Mouse (Mus musculus): ENCODE results near the gene Tmem145. TPM values are rescaled to one million over a fixed set of nuclear protein-coding genes. Genes with fewer than 3 reads are reported as not detected.

Gene Tmem145
- polyA plus RNA-seq, 1 experiment from 2014 or later: 1.8 TPM

GRCm38 (mm10) chr7:25303003-25303684 is 2.8 kb upstream of the Tmem145 start:
- no peak for DNase-seq (ENCODE audit: extremely low spot score, low spot score)
- H3K9me3 ChIP-seq: 0 out of 2 replicates have a peak, but pooled peaks cover 4% of the 10 kb centered on the region
- H3K4me3 ChIP-seq: no peak overlapping the region
- H3K27ac ChIP-seq: no peak overlapping the region
- H3K36me3 ChIP-seq (replicated peaks): no peaks in the 10 kb centered on the region
- H3K4me1 ChIP-seq: peaks cover 35% of the 10 kb centered on the region
- peaks cover 47% of the 10 kb centered on the region for H3K27me3 ChIP-seq (ENCODE audit: poor library complexity, severe bottlenecking)
- WGBS: 79% methylated on average over 9 of the region's 9 CpGs

GRCm38 (mm10) chr7:25303685-25304006 is 2.3 kb upstream of the Tmem145 start:
- Histone ChIP-seq H3K36me3 (replicated peaks) (no peaks in the 10 kb centered on the region), H3K9me3 (0 out of 2 replicates have a peak, but pooled peaks cover 4% of the 10 kb centered on the region), H3K4me3 (no peak overlapping the region), H3K27me3 (ENCODE audit: poor library complexity, severe bottlenecking) (peaks cover 52% of the 10 kb centered on the region), H3K4me1 (peaks cover 30% of the 10 kb centered on the region), H3K27ac (no peak overlapping the region)
- WGBS: 93% methylated on average over 3 of the region's 3 CpGs
- DNase-seq (ENCODE audit: extremely low spot score, low spot score): no peak

- DNase-seq (ENCODE audit: extremely low spot score, low spot score): no peak
- peaks cover 29% of the 10 kb centered on the region for H3K4me1 ChIP-seq
- H3K27me3 ChIP-seq (ENCODE audit: poor library complexity, severe bottlenecking): peaks cover 62% of the 10 kb centered on the region
- 1% methylated on average over 2 of the region's 2 CpGs for WGBS
- peak overlapping the region; percentile 75 for H3K27ac ChIP-seq
- 0 out of 2 replicates have a peak, but pooled peaks cover 4% of the 10 kb centered on the region for H3K9me3 ChIP-seq
- no peaks in the 10 kb centered on the region for H3K36me3 ChIP-seq (replicated peaks)
- peak overlapping the region; percentile 62 for H3K4me3 ChIP-seq
These were observed 425 bp upstream of the Tmem145 start for GRCm38 (mm10) chr7:25305481-25305880.

GRCm38 (mm10) chr7:25306614-25306996 is 699 bp downstream of the Tmem145 start:
- DNase-seq (ENCODE audit: extremely low spot score, low spot score): no peak
- Histone ChIP-seq H3K27ac (no peak overlapping the region), H3K36me3 (replicated peaks) (no peaks in the 10 kb centered on the region), H3K4me3 (peak overlapping the region; percentile 62), H3K27me3 (ENCODE audit: poor library complexity, severe bottlenecking) (peaks cover 69% of the 10 kb centered on the region), H3K4me1 (peaks cover 25% of the 10 kb centered on the region), H3K9me3 (no peaks in the 10 kb centered on the region)
- WGBS: 45% methylated on average over 2 of the region's 2 CpGs

- no peak for DNase-seq (ENCODE audit: extremely low spot score, low spot score)
- H3K4me1 ChIP-seq: peaks cover 21% of the 10 kb centered on the region
- H3K27me3 ChIP-seq (ENCODE audit: poor library complexity, severe bottlenecking): peaks cover 77% of the 10 kb centered on the region
- no peak overlapping the region for H3K27ac ChIP-seq
- WGBS: 65% methylated on average over 17 of the region's 17 CpGs
- H3K4me3 ChIP-seq: no peak overlapping the region
- no peaks in the 10 kb centered on the region for H3K9me3 ChIP-seq
- no peaks in the 10 kb centered on the region for H3K36me3 ChIP-seq (replicated peaks)
These were observed 2.9 kb downstream of the Tmem145 start for GRCm38 (mm10) chr7:25308702-25309318.

- Histone ChIP-seq H3K4me3 (no peak overlapping the region), H3K9me3 (no peaks in the 10 kb centered on the region), H3K27ac (no peak overlapping the region), H3K4me1 (peaks cover 22% of the 10 kb centered on the region), H3K27me3 (ENCODE audit: poor library complexity, severe bottlenecking) (peaks cover 81% of the 10 kb centered on the region), H3K36me3 (replicated peaks) (no peaks in the 10 kb centered on the region)
- WGBS: 92% methylated on average over 9 of the region's 9 CpGs
- DNase-seq (ENCODE audit: extremely low spot score, low spot score): no peak
These were observed 3.5 kb downstream of the Tmem145 start for GRCm38 (mm10) chr7:25309425-25309824.

GRCm38 (mm10) chr7:25311193-25311592 is 5.3 kb downstream of the Tmem145 start:
- H3K36me3 ChIP-seq (replicated peaks): no peaks in the 10 kb centered on the region
- peaks cover 28% of the 10 kb centered on the region for H3K4me1 ChIP-seq
- peaks cover 86% of the 10 kb centered on the region for H3K27me3 ChIP-seq (ENCODE audit: poor library complexity, severe bottlenecking)
- no peaks in the 10 kb centered on the region for H3K9me3 ChIP-seq
- no peak overlapping the region for H3K27ac ChIP-seq
- 84% methylated on average over 11 of the region's 11 CpGs for WGBS
- no peak overlapping the region for H3K4me3 ChIP-seq
- DNase-seq (ENCODE audit: extremely low spot score, low spot score): no peak

GRCm38 (mm10) chr7:25313325-25313724 is 7.4 kb downstream of the Tmem145 start:
- Histone ChIP-seq H3K36me3 (replicated peaks) (no peaks in the 10 kb centered on the region), H3K9me3 (no peaks in the 10 kb centered on the region), H3K4me1 (peaks cover 39% of the 10 kb centered on the region), H3K27ac (no peak overlapping the region), H3K27me3 (ENCODE audit: poor library complexity, severe bottlenecking) (peaks cover 67% of the 10 kb centered on the region), H3K4me3 (no peak overlapping the region)
- DNase-seq (ENCODE audit: extremely low spot score, low spot score): no peak
- WGBS: 48% methylated on average over 7 of the region's 7 CpGs

- under 1% methylated on average over 51 of the region's 51 CpGs for WGBS
- peak overlapping the region; percentile 92 for H3K27ac ChIP-seq
- peak overlapping the region; percentile 78 for H3K4me3 ChIP-seq
- DNase-seq (ENCODE audit: extremely low spot score, low spot score): no peak
- peaks cover 53% of the 10 kb centered on the region for H3K27me3 ChIP-seq (ENCODE audit: poor library complexity, severe bottlenecking)
- H3K4me1 ChIP-seq: peaks cover 44% of the 10 kb centered on the region
- peaks cover 5% of the 10 kb centered on the region for H3K36me3 ChIP-seq (replicated peaks)
- no peaks in the 10 kb centered on the region for H3K9me3 ChIP-seq
These were observed 8.8 kb downstream of the Tmem145 start for GRCm38 (mm10) chr7:25314606-25315305.

- Histone ChIP-seq H3K4me3 (peak overlapping the region; percentile 78), H3K9me3 (no peaks in the 10 kb centered on the region), H3K4me1 (peaks cover 44% of the 10 kb centered on the region), H3K27ac (peak overlapping the region; percentile 92), H3K27me3 (ENCODE audit: poor library complexity, severe bottlenecking) (peaks cover 53% of the 10 kb centered on the region), H3K36me3 (replicated peaks) (peaks cover 8% of the 10 kb centered on the region)
- no peak for DNase-seq (ENCODE audit: extremely low spot score, low spot score)
- under 1% methylated on average over 69 of the region's 69 CpGs for WGBS
These were observed 9.6 kb downstream of the Tmem145 start for GRCm38 (mm10) chr7:25315306-25316041.

GRCm38 (mm10) chr7:25316532-25317445 is 10.9 kb downstream of the Tmem145 start, which contains the start of gene Megf8:
Megf8 (plus strand) TSS chr7:25317164.
- Histone ChIP-seq H3K27ac (peak within 1 kb of the TSS; percentile 92), H3K9me3 (no peaks in the 10 kb centered on the region), H3K27me3 (ENCODE audit: poor library complexity, severe bottlenecking) (peaks cover 45% of the 10 kb centered on the region), H3K4me1 (peaks cover 49% of the 10 kb centered on the region), H3K36me3 (replicated peaks) (peaks cover 8% of the 10 kb centered on the region), H3K4me3 (peak within 1 kb of the TSS; percentile 78)
- WGBS: under 1% methylated on average over 52 of the region's 52 CpGs
- peak; percentile 95 for DNase-seq (ENCODE audit: extremely low spot score, low spot score)
